Mouse (Mus musculus): ENCODE results near the gene Nexn.
"Not testable (repeated sequence)": the region's sequence is repeated elsewhere in the genome, so short reads cannot be mapped to it uniquely, and the experiment has no call there.

Nexn gene

DNA sequence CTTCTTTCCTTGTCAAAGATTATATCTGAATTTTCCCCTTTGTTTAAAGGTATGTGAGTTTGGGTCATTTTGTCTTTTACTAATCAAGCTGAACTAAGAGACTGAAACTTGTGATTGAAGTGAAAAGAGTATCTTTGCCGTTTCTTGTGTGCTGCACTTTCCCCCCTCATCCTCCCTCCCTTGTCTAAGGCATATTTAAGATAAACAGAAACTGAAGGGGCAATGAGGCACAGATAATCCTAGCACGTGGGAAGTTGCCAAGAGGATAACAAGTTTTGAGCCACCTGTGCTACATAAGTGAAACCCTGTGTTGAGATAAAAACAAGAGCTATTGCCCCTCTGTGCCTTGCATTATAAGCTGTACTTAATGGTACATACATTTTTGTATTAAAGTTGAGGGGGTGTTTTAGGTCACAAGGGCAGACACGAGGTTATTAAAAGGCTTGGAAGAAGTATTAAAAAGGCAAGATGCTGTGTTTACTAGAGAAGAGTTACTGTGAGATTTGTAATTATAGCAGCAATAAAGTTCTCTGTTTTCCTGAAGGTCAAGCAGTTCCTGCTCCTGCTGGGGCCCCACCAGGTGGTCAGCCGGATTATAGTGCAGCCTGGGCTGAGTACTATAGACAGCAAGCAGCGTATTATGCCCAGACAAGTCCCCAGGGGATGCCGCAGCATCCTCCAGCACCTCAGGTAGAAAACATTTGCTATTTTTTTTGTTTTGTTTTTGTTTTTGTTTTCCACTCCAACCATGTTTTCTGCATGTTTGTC lies 34.6 kb downstream of the Nexn start:
- DNase-seq: no peak

DNA sequence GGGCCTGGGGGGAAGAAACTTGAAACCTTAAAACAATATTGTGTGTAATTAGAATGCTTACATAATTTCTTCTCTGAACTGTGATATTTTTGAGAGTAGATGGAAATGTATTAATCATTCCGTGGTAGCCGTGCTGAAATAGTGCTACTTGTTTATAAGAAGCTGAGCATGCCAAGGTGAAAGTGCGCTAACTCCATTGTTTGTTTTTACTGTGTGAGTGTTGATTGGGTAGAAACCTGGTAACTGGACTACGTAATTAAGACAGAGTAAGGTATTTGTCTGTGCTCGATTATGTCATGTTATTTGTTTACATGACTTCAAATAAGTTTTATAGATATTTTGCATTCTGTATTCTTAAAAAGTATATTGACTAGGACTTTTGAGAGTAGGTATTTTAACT lies 36.9 kb downstream of the Nexn start:
- no peak for DNase-seq

DNA sequence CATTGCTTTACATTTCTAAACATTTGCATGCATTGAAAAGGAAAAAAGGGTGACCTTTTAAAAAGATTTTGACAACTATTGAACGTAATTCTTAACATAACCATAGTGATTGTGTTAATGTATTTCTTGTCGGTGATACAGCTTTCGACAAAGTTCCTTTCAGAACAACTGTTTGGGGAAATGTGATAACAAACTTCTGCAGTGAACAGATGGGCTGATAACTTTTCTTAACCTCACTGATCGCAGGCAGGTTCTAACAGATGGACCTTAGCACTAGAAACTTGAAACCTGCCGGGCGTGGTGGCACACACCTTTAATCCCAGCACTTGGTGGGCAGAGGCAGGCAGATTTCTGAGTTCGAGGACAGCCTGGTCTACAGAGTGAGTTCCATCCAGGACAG lies 37.3 kb downstream of the Nexn start:
- DNase-seq: no peak

DNA sequence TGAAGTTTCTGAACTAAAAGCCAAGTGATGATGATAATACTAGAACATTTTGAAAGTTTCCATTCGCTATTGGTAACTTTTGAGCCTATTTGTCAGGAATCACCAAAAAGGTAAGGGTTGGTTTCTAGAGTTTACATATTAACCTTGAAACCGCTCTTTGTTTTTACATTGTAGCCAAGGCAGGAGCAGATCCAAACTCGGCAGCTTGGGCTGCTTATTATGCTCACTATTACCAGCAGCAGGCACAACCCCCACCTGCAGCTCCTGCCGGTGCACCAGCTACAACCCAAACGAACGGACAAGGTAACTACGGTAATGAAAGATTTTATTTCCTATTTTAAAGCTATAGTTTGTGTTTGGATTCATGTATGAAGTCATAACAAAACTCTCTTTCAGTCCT lies 40.2 kb downstream of the Nexn start:
- no peak for DNase-seq

DNA sequence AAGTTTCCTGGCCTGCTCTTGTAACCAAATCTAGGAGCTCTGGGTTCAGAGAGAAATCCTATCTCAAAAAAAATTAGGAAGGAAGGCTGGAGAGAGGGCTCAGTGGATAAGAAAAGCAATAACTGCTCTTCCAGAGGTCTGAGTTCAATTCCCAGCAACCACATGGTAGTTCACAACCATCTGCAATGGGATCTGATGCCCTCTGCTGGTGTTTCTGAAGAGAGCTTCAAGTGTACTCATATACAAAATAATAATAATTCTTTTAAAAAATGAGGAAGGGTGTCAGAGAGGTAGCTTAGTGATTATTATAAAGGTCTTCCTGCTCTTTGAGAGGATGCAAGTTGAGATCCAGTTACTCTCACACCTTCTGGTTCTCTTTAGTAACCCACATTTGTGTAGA lies 41.2 kb downstream of the Nexn start:
- no peak for DNase-seq

DNA sequence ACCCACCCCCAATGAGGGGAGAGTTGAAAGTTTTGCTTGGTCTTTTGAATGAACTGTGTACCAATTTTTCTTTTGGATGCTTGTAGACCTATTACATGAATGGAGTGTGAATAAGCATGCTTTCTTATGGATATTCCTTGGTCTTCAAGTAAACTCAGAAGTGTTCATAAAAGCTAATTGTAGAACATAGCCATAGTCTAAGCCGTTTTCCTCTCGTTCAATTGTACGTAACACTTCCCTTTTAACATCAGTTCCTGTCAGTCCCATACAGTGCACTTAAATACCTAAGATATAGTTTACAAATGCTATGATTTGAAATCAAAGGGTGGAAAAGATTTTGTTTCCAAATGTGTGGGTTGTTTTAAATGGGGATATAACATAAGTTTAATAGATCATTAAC lies 52.7 kb downstream of the Nexn start:
- no peak for DNase-seq

DNA sequence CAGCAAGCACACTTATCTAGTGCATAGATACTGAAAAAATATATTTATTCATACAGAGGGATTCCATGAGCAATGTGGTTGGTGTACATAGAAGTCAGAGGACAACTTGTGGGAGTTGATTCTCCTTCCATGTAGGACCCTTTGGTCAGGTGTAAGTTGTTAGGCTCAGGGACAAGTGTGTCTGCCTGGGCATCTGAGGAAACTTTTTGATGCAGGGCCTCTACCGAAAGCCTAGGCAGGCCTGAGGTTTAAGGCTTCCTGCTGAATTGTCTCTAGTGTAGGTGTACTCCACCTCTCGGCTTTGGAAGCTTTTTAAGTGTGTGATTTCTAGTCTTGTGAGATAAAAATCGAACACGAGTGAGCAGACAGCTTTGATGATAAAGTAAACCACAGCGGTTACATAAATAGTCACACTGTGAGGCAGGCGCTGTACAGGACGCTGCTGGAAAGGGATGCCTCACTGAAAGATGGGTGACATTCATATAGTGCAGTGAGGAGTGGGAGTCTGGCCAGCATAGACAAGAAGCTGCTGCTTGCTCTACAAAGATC lies 54.3 kb downstream of the Nexn start:
- DNase-seq: no peak

DNA sequence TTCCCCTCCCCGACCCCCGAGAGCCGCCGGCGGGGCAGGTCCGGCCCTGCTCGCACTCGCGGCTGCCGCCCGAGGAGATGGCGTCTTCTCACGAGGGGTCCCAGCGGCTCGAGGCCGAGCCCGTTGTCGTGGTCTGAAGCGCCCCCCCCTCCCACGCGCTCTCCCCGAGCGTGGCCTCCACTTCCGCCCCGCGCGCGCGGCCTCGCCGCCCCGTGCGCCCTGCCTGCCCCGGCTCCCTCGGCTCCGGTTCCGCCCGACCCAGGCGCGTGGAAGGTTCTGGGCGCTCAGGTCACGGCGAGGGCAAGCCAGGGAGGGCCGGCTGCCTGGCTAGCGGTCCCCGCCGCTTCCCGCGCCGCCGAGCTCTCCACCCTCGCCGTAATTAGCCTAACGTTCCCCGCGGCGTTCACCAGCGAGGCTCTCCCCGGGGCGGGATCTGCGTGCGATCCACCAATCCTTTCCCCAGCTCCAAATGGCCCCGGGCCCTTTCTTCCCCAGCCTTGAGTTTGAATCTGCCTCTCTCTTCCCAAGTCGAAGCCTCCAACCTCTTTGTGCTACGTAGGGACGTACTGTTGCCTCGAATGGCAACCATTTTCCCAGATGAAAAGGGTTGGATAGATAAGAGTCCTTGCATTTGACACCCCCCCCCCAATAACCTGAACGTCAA lies 55.3 kb downstream of the Nexn start:
- DNase-seq: peak; percentile 65 to 67

DNA sequence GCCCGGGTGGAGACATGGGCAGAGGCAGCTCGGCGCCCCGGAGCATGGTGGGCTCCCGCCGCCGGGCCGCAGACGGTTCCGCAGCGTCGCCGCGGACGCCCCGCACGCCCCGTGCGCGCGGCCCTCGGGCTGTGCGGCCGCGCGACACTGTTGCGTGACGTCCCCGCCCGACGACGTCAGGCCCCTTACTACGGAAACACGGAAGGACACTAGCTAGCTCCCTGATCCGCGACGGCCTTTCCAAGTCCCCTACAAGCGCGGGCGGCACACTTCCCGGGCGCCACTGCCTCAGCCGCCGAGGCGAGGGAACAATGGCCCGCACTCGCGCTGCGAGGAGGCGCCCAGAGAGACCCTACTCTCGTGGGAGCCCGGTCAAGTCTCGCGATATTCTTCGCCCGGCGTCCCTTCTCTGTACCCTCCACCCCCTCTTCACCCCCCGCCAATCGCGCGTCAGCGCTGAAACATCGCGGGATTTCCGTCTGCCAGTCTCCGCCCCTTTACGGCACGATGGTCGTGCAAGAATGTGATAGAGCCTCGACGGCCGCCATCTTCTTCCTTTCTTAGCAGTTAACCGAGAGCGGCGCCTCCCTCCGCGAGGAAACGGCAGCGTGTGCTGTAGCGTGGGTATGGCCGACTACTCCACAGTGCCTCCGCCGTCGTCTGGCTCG lies 56.0 kb downstream of the Nexn start, which contains the start of the genes Dnajb4 and Fubp1:
Dnajb4 (minus strand) TSS at position 336 of the 668 bp plus-strand sequence.
Fubp1 (plus strand) TSS at position 456 of the 668 bp plus-strand sequence.
- DNase-seq: peak; percentile 100

DNA sequence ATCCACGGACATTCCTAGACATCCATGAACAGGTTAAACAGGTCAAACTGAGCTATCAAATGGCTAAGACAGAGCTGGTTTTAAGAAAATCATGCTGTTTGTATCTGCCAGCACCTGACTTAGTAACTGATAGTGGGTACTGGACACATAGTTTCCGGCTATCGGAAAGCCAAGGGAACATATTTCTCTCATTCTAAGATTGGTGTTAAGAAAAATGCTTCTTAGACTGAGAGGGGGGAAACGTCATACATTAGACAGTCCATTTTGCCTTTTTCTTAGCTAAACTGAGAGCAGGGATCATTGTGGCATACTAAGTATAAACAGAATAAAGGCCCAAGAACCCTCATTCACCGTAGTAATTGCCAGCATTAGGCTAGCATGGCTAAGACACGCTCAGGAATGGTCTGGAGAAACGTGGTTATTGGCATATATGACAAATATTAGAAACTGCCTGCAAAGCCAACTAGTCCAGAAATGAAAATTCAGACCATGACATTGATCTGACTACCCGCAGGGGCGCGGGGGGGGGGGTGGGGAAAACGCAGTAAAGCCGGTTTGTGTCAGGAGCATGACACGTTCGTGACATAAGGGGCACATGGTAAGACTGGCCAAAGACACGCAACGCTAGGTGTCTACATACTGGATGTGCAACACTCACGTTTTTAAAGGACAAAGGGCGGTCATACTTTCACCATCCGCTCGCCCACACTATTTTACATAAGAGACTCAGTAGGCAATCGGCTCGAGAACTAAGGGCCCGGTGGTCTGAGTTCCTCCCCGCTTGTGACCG lies 56.8 kb downstream of the Nexn start:
- peak; percentile 47 to 57 for DNase-seq

DNA sequence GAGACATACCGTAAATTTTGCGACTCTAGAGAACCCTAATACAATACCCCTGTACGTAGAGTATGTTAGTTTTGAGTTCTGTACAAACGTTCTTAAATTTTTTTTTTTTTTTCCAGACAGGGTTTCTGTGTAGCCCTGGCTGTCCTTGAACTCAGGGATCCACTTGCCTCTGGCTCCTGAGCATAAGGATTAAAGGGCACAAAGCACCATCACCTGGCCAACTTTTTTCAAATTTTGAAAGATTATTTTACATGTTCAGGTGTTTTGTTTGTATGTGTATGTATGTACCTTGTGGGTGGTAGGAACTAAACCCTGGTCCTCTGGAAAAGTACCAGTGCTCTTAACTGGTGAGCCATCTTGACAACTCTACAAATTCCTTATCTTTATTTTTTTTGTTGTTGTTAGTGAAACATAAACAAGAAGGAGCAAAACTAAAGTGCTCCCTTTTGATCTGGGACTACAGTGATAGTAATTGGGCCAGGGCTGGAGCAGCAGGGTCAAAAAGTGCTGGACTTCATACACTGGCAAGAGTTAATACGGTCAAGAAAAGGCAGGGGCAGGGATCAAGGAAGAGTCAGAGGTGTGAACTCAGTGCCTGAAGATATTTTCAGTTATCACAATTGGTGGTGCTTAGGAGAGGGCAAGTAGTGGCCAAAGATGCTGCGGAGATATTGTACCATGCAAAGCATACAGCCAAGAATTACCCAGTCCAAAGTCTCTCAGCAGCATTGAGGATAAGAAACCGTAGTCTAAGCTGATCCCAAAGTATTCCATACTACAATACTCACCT lies 57.9 kb downstream of the Nexn start:
- DNase-seq: no peak

DNA sequence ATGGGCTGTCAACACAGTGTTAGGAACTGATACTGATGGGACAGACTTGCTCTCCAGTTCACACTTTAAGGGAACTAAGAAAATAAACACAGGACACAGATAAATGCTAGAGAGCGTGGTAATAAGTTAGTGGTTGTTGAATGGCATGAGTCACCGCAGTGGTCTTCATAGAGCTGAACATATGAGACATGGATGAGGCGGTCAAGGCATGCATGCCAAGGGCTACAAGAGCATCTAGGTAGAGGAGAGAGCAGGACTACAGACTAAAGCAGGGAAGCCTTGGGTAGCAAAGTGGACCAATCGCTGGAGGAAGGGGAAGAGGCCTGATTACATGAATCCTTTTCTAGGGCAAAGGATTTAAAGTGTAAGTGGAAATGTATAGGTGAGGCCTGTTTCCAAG lies 59.0 kb downstream of the Nexn start:
- no peak for DNase-seq

DNA sequence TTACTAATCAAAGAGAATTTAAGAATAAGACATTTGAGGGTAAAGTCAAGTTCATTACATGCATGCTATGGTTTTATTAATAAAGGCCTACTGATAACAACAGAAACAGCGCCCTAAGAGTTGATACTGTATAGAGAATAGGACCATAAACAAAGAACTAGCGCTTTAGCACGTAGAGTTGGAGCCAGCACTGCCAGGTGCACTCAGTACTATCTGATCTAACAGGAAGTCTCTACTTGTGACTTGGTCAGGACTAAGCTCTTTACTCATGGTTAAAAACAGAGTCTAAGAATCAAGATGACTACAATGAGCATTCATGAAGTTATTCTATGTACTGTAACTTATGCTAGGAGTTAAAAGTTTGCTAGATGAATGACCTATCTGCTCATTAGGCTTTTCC lies 61.6 kb downstream of the Nexn start:
- DNase-seq: no peak

DNA sequence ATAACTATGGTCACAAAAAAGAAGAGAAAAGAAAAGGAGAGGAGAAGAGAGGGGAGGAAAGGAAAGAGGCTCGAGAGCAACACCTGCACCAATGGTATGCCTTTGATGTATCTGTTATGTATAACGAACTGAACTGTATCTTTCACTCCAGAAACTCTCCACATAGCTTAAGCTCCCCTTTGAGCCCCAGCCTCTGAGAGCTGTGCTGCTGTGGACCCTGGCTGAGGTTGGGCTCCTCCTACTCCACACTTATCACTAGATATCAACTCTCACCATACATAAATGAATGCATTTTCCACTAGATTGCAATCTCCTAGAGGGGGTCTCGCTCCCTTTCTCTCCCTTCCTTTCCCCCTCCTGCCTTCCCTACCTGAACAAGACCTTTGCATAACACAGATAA lies 62.2 kb downstream of the Nexn start:
- no peak for DNase-seq

DNA sequence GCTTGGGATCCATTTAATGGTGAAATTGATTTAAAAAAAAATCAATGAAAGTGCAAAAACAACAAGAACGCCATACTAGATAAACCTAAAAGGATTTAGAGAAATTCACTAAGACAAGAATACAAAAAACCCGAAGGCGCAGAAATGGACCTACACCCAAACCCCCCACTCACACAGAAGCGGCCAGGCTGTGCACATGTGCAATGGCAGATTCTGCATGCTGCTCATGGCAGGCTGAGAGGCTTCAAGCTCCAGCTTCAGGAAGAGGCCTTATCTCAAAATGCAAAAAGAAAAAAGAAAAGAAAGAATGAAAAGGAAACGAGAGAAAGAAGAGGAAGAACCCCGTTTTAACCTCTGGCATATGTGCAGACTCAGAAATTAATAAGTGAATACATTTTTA lies 62.7 kb downstream of the Nexn start:
- no peak for DNase-seq

DNA sequence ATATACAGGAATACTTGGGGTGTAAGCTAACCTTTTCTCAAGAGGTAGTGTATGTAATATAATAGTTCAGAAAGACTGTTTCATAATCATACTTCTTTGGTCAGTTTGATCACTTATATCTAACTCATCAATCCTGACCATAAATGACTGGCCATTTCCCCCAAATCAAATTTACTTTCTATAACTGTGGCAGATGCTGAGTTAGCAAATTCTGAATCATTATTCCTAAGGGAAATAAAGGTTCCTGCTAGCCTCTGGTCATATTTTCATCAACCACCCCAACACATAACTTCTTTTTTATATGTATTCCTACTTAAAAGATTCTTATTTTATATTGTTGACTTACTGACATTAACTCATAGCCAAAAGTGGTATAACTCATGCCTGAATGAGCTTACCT lies 63.2 kb downstream of the Nexn start:
- no peak for DNase-seq

DNA sequence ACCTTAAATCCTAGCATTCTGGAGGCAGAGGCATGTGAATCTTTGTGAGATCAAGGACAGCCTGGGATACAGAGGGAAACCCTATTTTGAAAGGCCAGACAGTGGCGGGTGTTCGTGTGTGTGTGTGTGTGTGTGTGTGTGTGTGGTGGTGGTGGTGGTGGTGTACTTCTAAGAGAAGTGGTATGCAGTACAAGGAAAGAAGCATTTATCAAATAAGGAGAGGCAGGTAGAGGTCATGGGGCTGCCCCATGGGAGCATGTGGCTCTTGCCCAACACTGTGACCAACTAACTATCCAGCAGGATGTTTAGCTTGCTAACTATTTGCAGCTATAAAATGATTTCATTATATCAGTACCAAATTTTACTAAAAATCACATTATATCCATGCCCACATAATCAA lies 64.5 kb downstream of the Nexn start:
- no peak for DNase-seq

DNA sequence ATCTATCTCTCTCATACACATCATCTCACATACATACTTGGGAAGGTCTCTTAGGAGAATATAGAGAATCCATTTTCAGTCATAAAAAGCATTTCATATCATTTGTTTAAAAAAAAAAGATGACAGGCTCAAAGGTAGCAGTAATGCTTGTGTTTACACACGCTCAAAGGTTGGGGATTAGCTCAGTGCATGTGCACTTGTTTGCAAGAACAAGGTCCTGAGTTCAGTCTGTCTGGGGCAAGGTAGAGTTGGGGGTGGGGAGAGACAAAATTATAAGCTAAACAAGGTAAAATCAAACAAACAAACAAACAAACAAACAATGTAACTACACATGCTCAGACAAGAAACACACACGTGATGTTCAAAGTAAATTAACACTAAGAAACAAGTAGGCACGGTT lies 65.0 kb downstream of the Nexn start:
- DNase-seq: no peak

DNA sequence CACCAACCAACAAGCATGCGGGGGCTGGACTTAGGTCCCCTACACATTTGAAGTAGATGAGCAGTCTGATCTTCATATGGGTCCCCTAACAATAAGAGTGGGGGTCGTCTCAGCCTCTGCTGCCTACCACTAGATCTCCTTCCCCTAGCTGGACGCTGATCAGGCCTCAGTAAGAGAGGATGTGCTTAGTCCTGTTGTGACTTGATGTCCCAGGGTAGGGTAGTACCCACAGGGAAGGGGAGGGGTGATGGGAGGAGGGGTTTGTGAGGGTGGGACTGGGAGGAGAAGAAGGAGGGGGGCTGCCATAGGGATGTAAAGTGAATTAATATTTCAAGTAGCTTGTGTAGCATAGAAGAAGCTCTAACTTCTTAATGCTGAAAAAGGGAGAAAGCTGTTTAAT lies 67.0 kb downstream of the Nexn start:
- no peak for DNase-seq

DNA sequence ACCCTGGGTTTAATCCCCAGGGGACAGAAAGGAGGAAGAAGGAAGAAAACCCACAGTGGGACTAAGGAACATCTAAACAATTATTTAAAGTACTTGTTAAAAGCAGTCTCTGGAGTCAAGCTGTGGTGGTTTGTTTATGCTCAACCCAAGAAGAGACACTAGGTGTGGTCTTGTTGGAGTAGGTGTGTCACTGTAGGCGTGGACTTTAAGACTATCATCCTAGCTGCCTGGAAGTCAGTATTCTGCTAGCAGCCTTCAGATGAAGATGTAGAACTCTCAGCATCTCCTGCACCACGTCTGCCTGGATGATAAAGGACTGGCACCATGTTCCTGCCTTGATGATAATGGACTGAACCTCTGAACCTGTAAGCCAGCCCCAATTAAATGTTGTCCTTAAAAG lies 68.9 kb downstream of the Nexn start:
- DNase-seq: not testable (repeated sequence)

DNA sequence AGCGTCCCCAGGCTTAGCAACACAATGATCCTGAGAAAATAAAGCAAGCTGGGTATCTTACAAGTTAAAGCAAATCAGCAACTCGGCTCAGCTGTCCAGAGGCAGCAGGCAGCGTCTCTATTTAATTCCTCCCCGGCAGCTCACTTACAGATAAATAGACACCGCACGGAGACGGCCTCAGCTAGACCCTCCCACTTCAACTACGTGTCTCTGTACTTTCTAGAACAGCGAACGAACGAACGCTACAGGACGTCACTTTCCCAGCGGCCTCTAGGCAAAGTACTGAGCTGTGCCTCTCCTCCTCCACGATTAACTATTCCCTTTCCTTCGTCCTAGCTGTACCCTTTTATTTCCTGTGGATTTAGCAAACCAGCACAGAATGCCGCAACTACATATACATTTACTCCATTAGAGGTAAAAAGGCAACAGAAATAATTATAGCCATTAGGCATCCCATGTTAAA lies 72.5 kb downstream of the Nexn start:
- peak; percentile 91 to 93 for DNase-seq

DNA sequence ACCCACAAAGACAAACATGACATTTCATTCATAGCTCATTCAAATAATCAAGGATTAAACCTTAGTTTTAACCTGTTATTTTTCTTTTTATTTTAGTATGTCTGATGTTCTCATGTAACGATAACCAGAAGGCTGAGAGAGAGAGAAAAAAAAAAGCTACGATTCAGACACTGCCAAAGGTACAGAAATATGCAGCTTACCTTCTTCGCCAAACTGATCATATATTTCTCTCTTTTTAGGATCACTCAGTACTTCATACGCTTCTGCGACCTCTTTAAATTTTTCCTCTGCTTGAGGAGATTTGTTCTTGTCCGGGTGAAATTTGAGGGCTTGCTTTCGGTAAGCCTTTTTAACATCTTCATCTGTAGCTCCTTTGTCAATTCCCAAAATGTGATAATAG lies 73.0 kb downstream of the Nexn start:
- DNase-seq: no peak
